Mouse (Mus musculus) embryo, embryonic 9.5 days (tissue): ENCODE data around the gene Il18r1.
A peak's percentile ranks its signal among the peaks of the same experiment; 100 is the strongest.

Experiments used
- DNase-seq: peaks from one replicate; pipeline ENCODE4 v3.0.0-alpha.2; 2017; ENCODE audit errors: extremely low spot score

Gene Il18r1

DNA sequence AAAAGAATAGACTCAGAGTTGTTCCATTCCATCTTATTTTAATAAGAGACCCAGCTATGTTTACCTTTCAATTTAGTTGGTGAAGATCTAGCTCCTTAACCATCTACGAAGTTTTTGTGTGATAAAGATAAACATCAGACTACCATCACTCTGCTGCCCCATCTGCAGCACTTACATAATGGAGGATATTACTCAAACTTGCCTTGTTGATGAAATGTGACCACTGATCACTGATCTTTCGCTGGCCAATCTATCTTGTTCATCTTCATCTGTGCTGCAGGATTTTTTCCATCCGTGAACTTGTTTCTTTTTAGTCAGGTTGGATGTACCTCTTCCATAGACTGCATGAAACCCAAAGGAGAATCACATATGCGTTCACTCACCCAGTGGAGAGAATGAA is 29.2 kb downstream of the Il18r1 start:
- DNase-seq, result no peak

GRCm38 (mm10) chr1:40499708-40500107 is 34.4 kb downstream of the Il18r1 start:
- no peak for DNase-seq

DNA sequence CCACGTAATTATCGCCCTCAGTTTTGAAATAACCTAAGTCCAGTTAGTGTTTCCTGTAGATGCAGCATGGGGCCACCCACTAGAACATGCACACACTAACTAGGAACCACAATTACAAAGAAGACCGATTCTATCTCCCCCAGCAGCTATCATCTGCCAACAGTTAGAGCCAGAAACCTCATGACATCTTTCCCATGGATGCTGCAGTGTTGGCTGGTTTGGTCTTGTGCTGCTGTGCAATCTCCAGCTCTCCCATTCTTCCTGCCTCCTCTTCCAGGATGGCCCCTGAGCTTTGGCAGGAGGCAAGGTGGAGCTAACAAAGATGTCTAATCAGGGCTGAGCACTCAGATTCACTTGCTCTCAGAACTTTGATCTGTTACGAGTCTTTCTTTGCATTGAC is 35.8 kb downstream of the Il18r1 start:
- no peak for DNase-seq

DNA sequence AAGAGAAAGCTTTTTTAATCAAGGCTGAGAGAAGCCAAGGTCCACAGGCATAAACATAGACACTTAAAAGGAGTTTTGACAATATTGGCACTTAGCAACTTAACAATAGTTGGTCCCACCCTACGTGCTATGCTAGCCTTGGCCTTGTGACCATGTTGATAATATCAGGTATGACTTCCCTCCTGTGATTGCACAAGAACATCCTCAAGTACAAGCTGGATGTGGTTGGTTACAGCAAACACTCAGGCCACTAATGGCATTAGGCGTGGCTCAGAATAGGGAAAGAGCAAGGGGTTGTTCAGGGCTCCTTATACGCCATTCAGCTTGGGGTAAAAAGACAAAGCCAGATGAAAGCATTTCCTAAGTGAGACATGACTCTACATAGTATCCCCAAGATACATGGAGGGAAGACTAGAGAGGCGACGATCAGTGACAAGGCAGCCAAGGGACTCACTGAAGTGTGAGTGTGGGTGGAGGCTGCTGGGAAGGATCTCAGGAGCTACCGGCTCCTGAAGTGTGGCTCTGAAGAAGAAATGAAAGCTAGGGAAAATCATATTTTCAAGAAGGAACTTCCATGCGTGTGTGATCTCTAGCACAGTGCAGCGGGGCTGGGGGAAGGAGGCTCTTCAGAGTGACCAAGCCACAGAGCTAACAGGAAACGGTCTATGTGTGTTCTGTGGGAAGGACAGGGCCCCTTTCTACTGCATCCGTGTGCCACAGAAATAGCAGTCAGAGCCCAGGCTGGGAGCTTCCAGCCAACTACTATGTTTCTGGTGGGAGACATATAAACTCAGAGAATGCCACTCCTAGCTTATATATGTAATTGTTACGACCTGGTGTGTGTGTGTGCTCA is 36.4 kb downstream of the Il18r1 start:
- no peak for DNase-seq

- DNase-seq, result no peak
Observed at GRCm38 (mm10) chr1:40504548-40504947, 39.2 kb downstream of the Il18r1 start.

- DNase-seq, result no peak
Observed at GRCm38 (mm10) chr1:40514851-40515585, 49.7 kb downstream of the Il18r1 start, which contains the start of gene Il18rap. Gene Il18rap (plus strand): TSS chr1:40515362.

- no peak for DNase-seq
Observed at GRCm38 (mm10) chr1:40516364-40516763, 51.0 kb downstream of the Il18r1 start.

- no peak for DNase-seq
Observed at GRCm38 (mm10) chr1:40522918-40523317, 57.6 kb downstream of the Il18r1 start.

DNA sequence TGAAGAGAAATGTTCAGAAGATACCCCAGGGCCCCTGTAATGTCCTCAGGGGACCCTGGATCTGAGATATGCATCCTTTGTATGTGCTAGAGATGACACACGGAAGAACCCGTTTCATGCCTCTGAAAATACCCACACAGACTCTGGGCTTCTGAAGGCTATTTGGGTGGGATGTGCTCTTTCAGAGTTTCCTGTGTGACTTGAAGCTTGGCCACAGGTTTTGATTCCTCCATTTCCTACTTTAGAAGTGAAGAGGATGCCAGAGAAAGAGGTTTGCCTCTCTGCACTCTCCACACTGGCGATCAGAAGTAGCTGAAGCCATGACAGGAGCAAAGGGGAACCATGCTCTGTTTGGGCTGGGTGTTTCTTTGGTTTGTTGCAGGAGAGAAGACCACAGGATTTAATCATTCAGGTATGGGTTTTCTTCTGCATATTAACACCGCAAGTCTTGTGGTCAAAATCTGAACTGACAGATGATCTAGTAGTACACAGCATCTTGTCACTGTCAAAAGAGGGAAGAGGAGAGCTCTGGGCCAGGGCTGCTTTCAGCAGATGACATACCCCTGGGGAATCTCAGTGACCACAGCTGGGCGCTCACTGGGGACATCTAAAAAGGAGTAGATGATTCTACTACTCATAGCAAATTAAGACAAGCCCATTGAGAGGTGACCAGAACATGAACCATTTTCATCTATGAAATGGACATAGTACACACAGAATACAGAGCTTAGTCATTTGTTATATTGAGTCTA is 58.8 kb downstream of the Il18r1 start:
- DNase-seq, result no peak

DNA sequence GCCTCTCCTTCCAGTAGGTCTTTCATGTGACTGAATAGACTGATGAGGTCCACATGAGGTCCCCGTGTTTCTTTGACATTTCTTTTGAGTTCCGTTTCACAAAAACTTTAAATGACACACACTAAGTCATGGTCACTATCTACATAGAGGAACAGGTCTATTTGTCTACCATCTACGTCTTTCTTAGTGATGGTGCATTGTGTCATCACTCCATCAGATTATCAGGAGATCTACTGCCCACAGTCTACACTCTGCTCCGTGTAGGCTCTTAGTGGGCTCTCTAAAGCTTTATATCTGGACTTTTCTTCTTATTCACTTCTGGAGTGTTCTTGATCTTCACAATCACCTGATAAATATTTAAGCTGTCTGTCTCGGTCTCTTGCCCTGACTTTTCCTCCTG is 63.9 kb downstream of the Il18r1 start:
- DNase-seq, result no peak

DNA sequence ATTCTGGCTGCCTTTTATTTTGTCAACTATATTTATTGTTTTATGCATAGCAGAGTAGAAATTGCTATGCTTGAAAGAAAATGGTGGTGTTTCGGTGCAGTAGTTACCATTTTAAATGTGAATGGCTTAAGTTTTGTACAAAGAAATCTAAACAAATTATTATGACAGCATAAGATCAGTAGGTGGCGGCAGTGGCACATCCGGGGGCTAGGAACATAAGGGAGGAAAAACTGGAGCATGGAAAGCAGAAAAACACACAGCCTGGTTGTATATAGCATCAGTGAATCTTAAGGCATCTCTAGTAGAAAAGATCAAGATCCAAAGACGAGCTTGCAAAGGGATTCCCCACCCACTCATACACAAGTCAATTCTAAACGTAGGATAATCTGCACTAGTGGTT is 72.2 kb downstream of the Il18r1 start:
- no peak for DNase-seq

GRCm38 (mm10) chr1:40544650-40545049 is 79.3 kb downstream of the Il18r1 start:
- peak; percentile 48 for DNase-seq

- no peak for DNase-seq
Observed at GRCm38 (mm10) chr1:40546645-40547044, 81.3 kb downstream of the Il18r1 start.

- no peak for DNase-seq
Observed at GRCm38 (mm10) chr1:40547064-40547572, 81.8 kb downstream of the Il18r1 start.

DNA sequence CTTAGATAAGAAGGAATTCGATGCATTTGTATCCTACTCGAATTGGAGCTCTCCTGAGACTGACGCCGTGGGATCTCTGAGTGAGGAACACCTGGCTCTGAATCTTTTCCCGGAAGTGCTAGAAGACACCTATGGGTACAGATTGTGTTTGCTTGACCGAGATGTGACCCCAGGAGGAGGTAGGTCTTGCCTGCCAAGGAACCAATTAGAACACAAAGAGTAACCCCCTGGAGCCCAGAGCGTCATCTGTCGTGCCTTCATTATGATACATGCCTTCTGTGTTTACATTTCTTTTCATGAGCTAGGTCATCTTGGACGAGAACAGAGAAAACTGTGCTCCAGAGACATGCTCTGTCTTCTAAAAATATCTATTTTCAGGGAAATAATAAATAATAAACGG is 82.4 kb downstream of the Il18r1 start:
- no peak for DNase-seq
